Mouse (Mus musculus) erythroid progenitor cell, adult 5-6 weeks (primary cell): ENCODE data around the gene Skiv2l. TPM values are rescaled to one million over a fixed set of nuclear protein-coding genes. Genes with fewer than 3 reads are reported as not detected.

ENCODE experiments used
- ATAC-seq: replicated peaks from 2 replicates; pipeline ENCODE4 v1.8.0; 2016; ENCODE audit warnings: moderate number of reproducible peaks, mild to moderate bottlenecking, moderate TSS enrichment, inconsistent platforms; ENCODE audit not compliant: poor library complexity, low FRiP score, severe bottlenecking
- total RNA-seq, 2 experiments: library from RNA; stranded (forward) in 1 of 2; stranded (reverse) in 1 of 2; fragments of 150-400 nt in 1 of 2; fragments of 186-747, 209-891 nt in 1 of 2; gene quantifications; 2 replicates each; pipeline versions ENCODE4 v1.2.3 to v1.2.4; 2015 to 2017; ENCODE audit warnings: low replicate concordance in 2 of 2

Skiv2l gene
- total RNA-seq, 2 experiments from 2014 or later, result 11.3 to 60.0 TPM

GRCm38 (mm10) chr17:34881166-34881565 is 31.2 kb upstream of the Skiv2l start:
- ATAC-seq, result no peak

GRCm38 (mm10) chr17:34879336-34879879 is 29.4 kb upstream of the Skiv2l start, which contains the start of gene Zbtb12:
Gene Zbtb12, plus strand, starts transcription at chr17:34879483.
- no peak for ATAC-seq

DNA sequence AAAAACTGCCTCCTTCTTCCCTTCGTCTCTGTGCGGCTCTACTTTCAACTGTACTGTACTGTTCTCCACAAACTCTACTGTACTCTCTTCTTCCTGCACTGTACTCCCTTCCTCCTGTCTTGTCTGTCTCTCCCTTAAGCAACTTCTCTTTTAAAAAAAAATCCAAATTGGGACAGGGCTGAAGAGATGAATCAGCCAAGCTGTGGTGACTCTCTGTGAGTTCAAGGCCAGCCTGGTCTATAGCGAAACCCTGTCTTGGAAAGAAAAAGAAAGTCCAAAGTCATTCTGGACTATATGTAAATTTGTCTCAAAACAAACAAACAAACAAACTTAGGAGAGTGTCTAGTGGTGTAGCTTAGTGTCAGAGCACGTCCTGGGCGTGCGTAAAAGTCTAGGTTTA is 24.3 kb upstream of the Skiv2l start:
- ATAC-seq, result no peak

DNA sequence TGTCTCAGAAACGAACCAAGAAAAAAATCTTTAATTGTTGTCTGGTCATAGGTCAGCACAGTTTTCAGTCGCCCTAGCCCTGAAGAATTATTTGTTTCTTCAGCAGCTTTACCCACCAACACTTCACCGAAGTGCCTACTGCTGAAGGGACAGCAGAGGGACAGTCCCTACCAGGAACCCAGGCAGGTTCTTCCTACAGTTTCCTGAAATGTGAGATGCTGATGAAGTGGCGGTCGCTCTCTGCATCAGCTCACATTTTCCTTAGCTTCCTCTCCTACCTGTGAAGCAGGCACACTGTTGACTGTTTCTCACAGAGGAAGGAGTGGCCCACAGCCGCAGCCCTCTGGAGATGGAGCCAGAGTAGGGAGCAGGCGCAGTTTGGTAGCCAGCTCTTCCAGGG is 16.0 kb upstream of the Skiv2l start:
- ATAC-seq, result no peak

- ATAC-seq, result no peak
Measured at GRCm38 (mm10) chr17:34862416-34863081, 12.5 kb upstream of the Skiv2l start, which contains the start of gene Cfb. Gene Cfb, minus strand, starts transcription at chr17:34862518.

- no peak for ATAC-seq
Measured at GRCm38 (mm10) chr17:34861704-34862415, 11.8 kb upstream of the Skiv2l start.

DNA sequence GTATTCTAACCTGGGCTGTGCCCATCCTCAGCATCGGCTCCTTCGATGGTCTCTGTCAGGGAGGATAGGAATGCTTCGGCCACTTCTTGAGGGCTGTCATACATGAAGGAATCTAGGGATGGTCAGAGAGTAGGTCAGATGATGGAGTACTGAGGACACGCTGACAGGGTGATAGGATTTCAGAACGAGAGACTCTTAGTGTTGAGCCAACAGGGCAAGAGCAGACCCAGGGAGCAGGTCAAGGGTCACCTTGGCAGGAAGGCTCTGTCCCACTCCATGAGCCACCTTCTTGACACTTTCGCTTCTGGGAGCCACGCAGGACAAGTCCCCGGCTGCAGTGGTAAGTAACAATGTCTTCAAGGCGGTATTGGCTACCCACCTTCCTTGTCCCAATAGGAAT is 10.5 kb upstream of the Skiv2l start:
- ATAC-seq, result no peak

- ATAC-seq, result no peak
Measured at GRCm38 (mm10) chr17:34858670-34859069, 8.7 kb upstream of the Skiv2l start.

- no peak for ATAC-seq
Measured at GRCm38 (mm10) chr17:34855825-34856224, 5.8 kb upstream of the Skiv2l start.

DNA sequence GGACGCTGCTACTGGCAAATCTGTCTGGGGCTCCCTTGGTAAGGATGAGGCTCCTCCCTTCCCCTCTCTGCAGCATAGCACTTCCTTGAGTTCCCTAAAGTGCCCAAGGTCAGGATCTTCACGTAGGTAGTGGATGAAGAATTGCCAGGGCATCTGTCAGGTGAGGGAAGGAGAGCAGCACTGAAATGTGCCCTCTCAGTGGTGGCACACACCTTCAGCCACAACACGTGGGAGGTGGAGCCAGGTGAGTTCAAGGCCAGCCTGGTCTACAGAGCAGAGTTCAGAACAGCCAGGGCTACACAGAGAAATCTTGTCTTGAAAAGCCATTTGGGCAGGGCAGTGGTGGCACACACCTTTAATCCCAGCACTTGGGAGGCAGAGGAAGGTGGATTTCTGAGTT is 4.8 kb upstream of the Skiv2l start:
- no peak for ATAC-seq

DNA sequence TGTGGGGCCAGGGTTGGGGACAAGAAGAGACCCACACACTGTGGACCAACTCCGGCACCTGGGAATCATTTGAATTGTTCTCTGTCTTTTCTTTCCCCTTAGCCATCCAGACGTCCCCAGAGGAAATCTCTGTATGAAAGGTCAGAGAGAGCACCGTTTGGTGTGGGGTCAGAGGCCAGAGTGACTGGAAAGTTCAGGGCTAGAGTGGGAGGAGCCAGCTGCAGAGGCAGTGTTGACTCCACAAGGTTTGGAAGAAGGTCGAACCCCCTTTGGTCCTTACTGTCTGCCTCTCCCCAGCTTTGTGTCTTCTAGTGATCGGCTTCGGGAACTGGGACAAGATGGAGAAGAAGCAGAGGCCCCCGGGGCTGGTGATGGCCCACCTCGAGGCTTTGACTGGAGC is 3.5 kb upstream of the Skiv2l start:
- ATAC-seq, result no peak

GRCm38 (mm10) chr17:34850517-34851125 is 611 bp upstream of the Skiv2l start:
- peak; percentile 18; the same call in 1 of the 2 replicates for ATAC-seq

DNA sequence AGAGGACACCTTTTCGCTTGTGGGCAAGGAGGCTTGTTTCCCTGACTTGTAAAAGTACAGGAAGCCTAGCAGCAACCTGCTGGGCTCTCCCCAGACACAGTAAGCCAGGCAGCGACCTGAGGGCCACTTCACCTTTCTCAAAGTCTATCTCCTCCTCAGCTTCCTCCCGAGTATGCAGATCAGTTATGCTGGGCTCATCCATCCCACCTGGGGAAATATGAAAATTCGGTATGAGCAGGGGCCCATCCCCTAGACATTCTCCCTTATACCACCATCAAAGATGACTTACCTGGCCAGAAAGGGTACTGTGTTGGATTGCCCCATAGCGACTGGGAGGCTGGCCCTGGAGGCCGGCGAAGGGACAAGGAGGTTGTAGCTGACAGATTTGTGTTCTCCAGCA is 2.4 kb downstream of the Skiv2l start:
- no peak for ATAC-seq

GRCm38 (mm10) chr17:34847192-34847591 is 2.8 kb downstream of the Skiv2l start:
- ATAC-seq, result no peak

GRCm38 (mm10) chr17:34844884-34845283 is 5.1 kb downstream of the Skiv2l start:
- no peak for ATAC-seq

GRCm38 (mm10) chr17:34840736-34841307 is 9.2 kb downstream of the Skiv2l start:
- no peak for ATAC-seq

DNA sequence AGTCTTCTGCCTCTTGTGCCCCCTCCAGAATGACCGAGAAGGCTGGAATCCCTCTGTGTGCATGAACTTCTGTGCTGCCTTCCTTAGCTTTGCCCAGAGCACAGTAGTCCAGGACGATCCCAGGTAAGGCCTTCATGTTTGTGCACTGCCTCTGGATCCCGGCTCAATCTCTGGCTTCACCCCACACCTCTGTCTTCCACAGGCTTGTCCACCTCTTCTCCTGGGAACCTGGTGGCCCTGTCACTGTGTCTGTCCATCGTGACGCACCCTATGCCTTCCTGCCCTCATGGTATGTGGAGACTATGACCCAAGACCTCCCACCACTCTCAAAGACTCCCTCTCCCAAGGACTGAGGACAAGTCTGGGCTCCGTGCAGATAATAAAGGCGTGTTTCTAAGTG is 11.2 kb downstream of the Skiv2l start:
- no peak for ATAC-seq

- ATAC-seq, result peak; percentile 7; the same call in 1 of the 2 replicates
Measured at GRCm38 (mm10) chr17:34837464-34838324, 12.3 kb downstream of the Skiv2l start.

- ATAC-seq, result peak; percentile 95
Measured at GRCm38 (mm10) chr17:34836856-34837221, 13.2 kb downstream of the Skiv2l start, which contains the start of the genes Stk19 and Dxo. Gene Stk19, minus strand, starts transcription at chr17:34836945. Gene Dxo, plus strand, starts transcription at chr17:34837019.
